Mouse (Mus musculus) left cerebral cortex, adult 9 months (tissue): Measurements from ENCODE around the gene Gm45837.
"Not testable (repeated sequence)": the region's sequence is repeated elsewhere in the genome, so short reads cannot be mapped to it uniquely, and the experiment has no call there.

ENCODE experiments used
- DNase-seq, 2 experiments: peaks; one replicate each; pipeline ENCODE4 v3.0.0; 2022; ENCODE audit warnings: low spot score in 2 of 2

The Gm45837 gene

GRCm38 (mm10) chr7:101549266-101549665 is 138.6 kb downstream of the Gm45837 start:
- no peak for DNase-seq

- no peak for DNase-seq
These were observed 140.2 kb downstream of the Gm45837 start for GRCm38 (mm10) chr7:101550686-101551485.

- no peak for DNase-seq
These were observed 140.8 kb downstream of the Gm45837 start for GRCm38 (mm10) chr7:101551530-101551929.

- DNase-seq: not testable (repeated sequence)
These were observed 144.8 kb downstream of the Gm45837 start for GRCm38 (mm10) chr7:101555473-101555872.

- no peak for DNase-seq
These were observed 146.7 kb downstream of the Gm45837 start for GRCm38 (mm10) chr7:101557391-101557790.

GRCm38 (mm10) chr7:101559393-101559792 is 148.7 kb downstream of the Gm45837 start:
- not testable (repeated sequence) for DNase-seq
